Mouse (Mus musculus) bone marrow, adult 2 months (tissue): ENCODE measurements at regions not wholly inside any gene's neighbourhood (a gene's known extent, or its start where the extent isn't known, plus 50 kb on each side); places are given as distances from the start of the nearest gene placed in this dataset.

ENCODE experiments used
- CTCF ChIP-seq: fragments of 200-500 bp; IDR thresholded peaks from 2 replicates; pipeline ENCODE4 v1.5.1; 2011; ENCODE audit warnings: low read length, control low read depth; ENCODE audit not compliant: control insufficient read depth, insufficient read depth
- POLR2A ChIP-seq: fragments of 200-500 bp; IDR thresholded peaks from 2 replicates; pipeline ENCODE4 v1.6.1; 2011; ENCODE audit warnings: low read depth, mild to moderate bottlenecking, control low read depth, low read length, borderline replicate concordance; ENCODE audit not compliant: control insufficient read depth

GRCm38 (mm10) chr1:33025379-33025778 lies 478.3 kb upstream of the Gm5415 start:
- TF ChIP-seq CTCF, result no peak
- no peak for TF ChIP-seq POLR2A
